In genomic region chr4:57568268-57569068, GRCm38 (mm10) we compare ENCODE assay signal across 8 mouse cellular contexts. TPM values are rescaled to one million over a fixed set of nuclear protein-coding genes. Genes with fewer than 3 reads are reported as not detected.
DNase-seq lines count a peak whose midpoint lies in the region; ATAC-seq and TF ChIP-seq lines count a peak whose summit lies in the region.

No protein-coding gene starts in this region.

- H3K4me1 ChIP-seq in kidney, adult 2 months (ENCODE audit: control insufficient read depth, insufficient read depth, low read length) = no peaks in the 10 kb centered on the region
- peaks cover 31% of the 10 kb centered on the region for H3K4me1 ChIP-seq in hindbrain, embryonic 13.5 days (replicated peaks)
- peaks cover 8% of the 10 kb centered on the region; the same call in 1 of the 2 replicates for H3K4me1 ChIP-seq in midbrain, postnatal 0 days (ENCODE audit: insufficient read depth, low read length)

- peak overlapping the region; percentile 81 for H3K9ac ChIP-seq in hindbrain, embryonic 13.5 days
- H3K9ac ChIP-seq in midbrain, postnatal 0 days (replicated peaks; ENCODE audit: low read length, poor library complexity, severe bottlenecking) = peak overlapping the region; percentile 75

- 46% methylated on average over 19 of the region's 19 CpGs for WGBS in kidney, adult 2 months
- WGBS in hindbrain, embryonic 13.5 days = 39% methylated on average over 19 of the region's 19 CpGs
- 34% methylated on average over 19 of the region's 19 CpGs for WGBS in midbrain, postnatal 0 days

- TF ChIP-seq CTCF in kidney, adult 2 months (conservative IDR thresholded peaks at IDR 0.05; ENCODE audit: insufficient read depth, insufficient read length, low read depth, low read length) = no peak
- TF ChIP-seq CTCF in midbrain, postnatal 0 days (IDR thresholded peaks at IDR 0.05) = no peak

- no peak for DNase-seq in kidney, adult 2 months
- DNase-seq in kidney, postnatal 10 days = no peak
- peak; percentile 44 for DNase-seq in embryo, embryonic 10.5 days (ENCODE audit: low spot score)
- no peak for DNase-seq in midbrain, postnatal 0 days (ENCODE audit: low spot score)
- no peak for DNase-seq in adrenal gland, postnatal 4 days (ENCODE audit: low spot score in 2 of 2)
- DNase-seq in frontal cortex, postnatal 10 days (ENCODE audit: low spot score in 2 of 2) = no peak

- TF ChIP-seq POLR2A in kidney, adult 2 months (IDR thresholded peaks at IDR 0.05; ENCODE audit: low read depth, low read length) = no peak

- H3K36me3 ChIP-seq in kidney, adult 2 months (ENCODE audit: control insufficient read depth, insufficient read depth, low read length) = no peaks in the 10 kb centered on the region
- no peaks in the 10 kb centered on the region for H3K36me3 ChIP-seq in hindbrain, embryonic 13.5 days
- H3K36me3 ChIP-seq in midbrain, postnatal 0 days (ENCODE audit: insufficient read depth, low read length) = no peaks in the 10 kb centered on the region

- no peaks in the 10 kb centered on the region for H3K27me3 ChIP-seq in kidney, adult 2 months (replicated peaks; ENCODE audit: control insufficient read depth, insufficient read depth, low read length)
- peaks cover 20% of the 10 kb centered on the region for H3K27me3 ChIP-seq in hindbrain, embryonic 13.5 days
- H3K27me3 ChIP-seq in midbrain, postnatal 0 days (ENCODE audit: insufficient read depth, low read length) = no peaks in the 10 kb centered on the region

- peak overlapping the region; percentile 29 for H3K4me3 ChIP-seq in kidney, adult 2 months (ENCODE audit: insufficient read depth, low read depth, low read length)
- H3K4me3 ChIP-seq in hindbrain, embryonic 13.5 days = peak overlapping the region; percentile 63
- H3K4me3 ChIP-seq in midbrain, postnatal 0 days (ENCODE audit: low read depth, low read length) = peak overlapping the region; percentile 68

- peak overlapping the region; percentile 91 for H3K4me2 ChIP-seq in hindbrain, embryonic 13.5 days
- peak overlapping the region; percentile 93 for H3K4me2 ChIP-seq in midbrain, postnatal 0 days (ENCODE audit: low read depth, low read length, poor library complexity, severe bottlenecking)

- peak; percentile 64 for ATAC-seq in hindbrain, embryonic 13.5 days (ENCODE audit: low FRiP score)
- peak; percentile 21; the same call in 1 of the 2 replicates for ATAC-seq in midbrain, postnatal 0 days (ENCODE audit: low FRiP score)
- ATAC-seq in activated CD4-positive, CD25-positive, alpha-beta regulatory T cell, adult 4 months = no peak

- H3K9me3 ChIP-seq in hindbrain, embryonic 13.5 days = no peaks in the 10 kb centered on the region
- H3K9me3 ChIP-seq in midbrain, postnatal 0 days (ENCODE audit: low read length) = no peaks in the 10 kb centered on the region

- H3K27ac ChIP-seq in kidney, adult 2 months (ENCODE audit: insufficient read depth, low read depth, low read length) = no peak overlapping the region
- peak overlapping the region; percentile 81 for H3K27ac ChIP-seq in hindbrain, embryonic 13.5 days
- H3K27ac ChIP-seq in midbrain, postnatal 0 days (ENCODE audit: low read depth, low read length) = peak overlapping the region; percentile 76

RNA-seq across cellular contexts. Expression of gene Pakap, which starts 0.5 kb away (rescaled TPM):
- 0.41 and 0.78 TPM in 2 replicates for polyA plus RNA-seq in kidney, adult 2 months (2012; rRNA removed)
- 10.3 and 11.5 TPM in 2 replicates for polyA plus RNA-seq in hindbrain, embryonic 13.5 days (2015; fragmentation: Nextera tagmentation; extraction: Ambion mirVana)
- total RNA-seq in midbrain, postnatal 0 days (2014; rRNA removed) = 6.0 and 8.4 TPM in 2 replicates
- 11.9 and 13.5 TPM in 2 replicates for polyA plus RNA-seq in midbrain, postnatal 0 days (2015; fragmentation: Nextera tagmentation; extraction: Ambion mirVana)
- polyA plus RNA-seq in activated CD4-positive, CD25-positive, alpha-beta regulatory T cell, adult 4 months (2017; shearing (Covaris generic)) = 1 to 10 TPM; 1.5 to 2.0 TPM
- 10 to 100 TPM; 56.9 to 65.9 TPM for total RNA-seq in adrenal gland, postnatal 4 days (2021)
